Mouse (Mus musculus): ENCODE measurements around the gene A4galt. TPM values are rescaled to one million over a fixed set of nuclear protein-coding genes. Genes with fewer than 3 reads are reported as not detected.

Gene A4galt
- 2.3 and 3.0 TPM in 2 replicates for polyA plus RNA-seq (2015; fragmentation: Nextera tagmentation; extraction: Ambion mirVana)

DNA sequence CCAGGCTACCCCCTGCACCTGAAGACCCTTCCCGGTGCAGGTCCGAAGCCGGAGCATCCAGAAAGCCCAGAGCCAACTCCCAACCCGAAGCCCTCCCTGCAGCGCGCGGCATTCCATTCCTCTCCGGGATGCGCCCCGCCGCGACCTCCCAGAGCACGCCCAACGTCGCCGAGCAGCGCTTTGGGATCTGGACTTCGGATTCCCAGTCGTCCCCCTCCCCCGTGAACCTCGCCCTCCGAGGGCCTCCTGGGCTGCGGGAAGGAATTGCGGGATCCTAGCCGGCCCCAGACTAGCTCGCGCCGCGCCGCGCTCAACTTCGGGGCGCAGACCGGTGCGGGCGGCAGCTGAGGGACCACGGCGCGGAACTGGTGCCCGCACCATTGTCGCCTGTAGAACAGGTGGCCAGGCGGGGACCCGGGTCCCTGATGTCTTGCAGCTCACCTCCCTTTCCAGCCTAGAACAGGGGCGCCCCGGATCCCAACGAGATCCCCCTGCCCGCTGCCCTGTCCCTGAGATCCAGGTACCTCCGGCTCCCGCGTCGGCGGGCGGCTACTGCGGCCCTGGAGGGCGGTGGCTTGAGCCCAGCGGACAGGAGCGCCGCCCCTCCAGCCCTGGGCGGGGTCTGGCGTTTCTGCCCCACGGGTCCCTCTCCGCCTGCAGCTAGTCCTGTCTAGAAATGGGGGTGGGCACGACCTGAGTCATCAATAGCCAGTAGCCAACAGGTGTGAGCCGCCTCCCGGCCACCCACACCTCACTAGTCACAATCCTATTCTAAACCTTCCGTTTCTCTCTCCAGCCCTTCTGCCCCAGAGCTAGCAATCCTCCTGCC is at the start of gene A4galt:
A4galt (minus strand) TSS at position 599 of the 829 bp plus-strand sequence.
- peak; percentile 59 for ATAC-seq (ENCODE audit: low read depth)
- Histone ChIP-seq H3K4me2 (ENCODE audit: low read depth, low read length) (peak within 1 kb of the TSS; percentile 66), H3K27ac (ENCODE audit: low read length) (no peak within 1 kb of the TSS)

DNA sequence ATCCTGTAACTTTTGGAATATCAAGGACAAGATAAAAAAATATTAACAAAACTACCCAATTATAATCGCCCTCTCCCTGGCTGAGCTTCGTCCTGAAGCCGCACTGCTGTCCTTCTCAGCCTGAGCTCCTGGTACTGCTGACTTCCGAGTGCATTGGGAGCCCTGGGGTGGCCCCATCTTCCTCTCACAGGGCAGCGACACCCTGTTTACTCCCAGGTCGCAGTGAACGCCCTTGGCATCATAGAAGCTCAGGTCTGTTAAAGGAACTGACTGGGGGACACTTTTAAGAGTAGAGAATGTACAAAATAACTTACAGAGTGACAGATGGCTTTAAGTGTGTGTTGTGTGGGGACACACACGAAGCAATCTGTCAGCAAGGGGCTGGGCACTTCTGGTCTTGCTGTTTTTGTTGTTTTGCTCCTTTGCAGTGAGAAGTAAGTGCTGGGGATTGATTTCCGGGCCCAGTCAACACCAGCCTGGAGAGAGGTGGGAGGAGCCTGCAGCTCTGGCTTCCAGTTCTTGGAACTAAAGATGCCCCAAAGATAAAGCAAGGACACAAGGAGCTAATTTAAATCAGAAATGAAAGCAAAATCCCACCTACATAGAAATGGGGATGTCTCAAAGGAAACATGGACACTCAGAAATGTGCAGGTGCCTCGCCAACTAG is 48.5 kb upstream of the A4galt start:
- ATAC-seq (ENCODE audit: low read depth): no peak
- H3K27me3 ChIP-seq (ENCODE audit: control insufficient read depth, insufficient read depth, low read depth, low read length): no peaks in the 10 kb centered on the region
- peaks cover 3% of the 10 kb centered on the region for H3K36me3 ChIP-seq (ENCODE audit: control insufficient read depth, insufficient read depth, low read length)
- no peak overlapping the region for H3K27ac ChIP-seq (ENCODE audit: low read length)
- no peak overlapping the region for H3K9ac ChIP-seq (ENCODE audit: low read length)
- H3K4me3 ChIP-seq (ENCODE audit: low read length): no peak overlapping the region
- H3K9me3 ChIP-seq (ENCODE audit: control insufficient read depth, low read length): no peaks in the 10 kb centered on the region
- no peak overlapping the region for H3K4me2 ChIP-seq (ENCODE audit: low read depth, low read length)
- 56% methylated on average over 10 of the region's 10 CpGs for WGBS
- H3K4me1 ChIP-seq (replicated peaks; ENCODE audit: control insufficient read depth, insufficient read depth, low read length): peaks cover 13% of the 10 kb centered on the region

More for the DNA sequence above, at the start of gene A4galt:
- peak within 1 kb of the TSS; percentile 45 for H3K9ac ChIP-seq (ENCODE audit: low read length)
- peaks cover 28% of the 10 kb centered on the region for H3K27me3 ChIP-seq (ENCODE audit: control insufficient read depth, insufficient read depth, low read depth, low read length)
- WGBS: 1% methylated on average over 58 of the region's 66 CpGs
- H3K4me3 ChIP-seq (ENCODE audit: low read length): peak within 1 kb of the TSS; percentile 52
- no peaks in the 10 kb centered on the region for H3K36me3 ChIP-seq (ENCODE audit: control insufficient read depth, insufficient read depth, low read length)
- H3K9me3 ChIP-seq (ENCODE audit: control insufficient read depth, low read length): 0 out of 2 replicates have a peak, but pooled peaks cover 2% of the 10 kb centered on the region
- peaks cover 5% of the 10 kb centered on the region; the same call in 1 of the 2 replicates for H3K4me1 ChIP-seq (replicated peaks; ENCODE audit: control insufficient read depth, insufficient read depth, low read length)

- Histone ChIP-seq H3K4me2 (ENCODE audit: low read depth, low read length) (no peak overlapping the region), H3K9ac (ENCODE audit: low read length) (no peak overlapping the region), H3K27ac (ENCODE audit: low read length) (no peak overlapping the region), H3K4me1 (replicated peaks; ENCODE audit: control insufficient read depth, insufficient read depth, low read length) (peaks cover 14% of the 10 kb centered on the region), H3K27me3 (ENCODE audit: control insufficient read depth, insufficient read depth, low read depth, low read length) (no peaks in the 10 kb centered on the region), H3K36me3 (ENCODE audit: control insufficient read depth, insufficient read depth, low read length) (peaks cover 3% of the 10 kb centered on the region), H3K9me3 (ENCODE audit: control insufficient read depth, low read length) (no peaks in the 10 kb centered on the region), H3K4me3 (ENCODE audit: low read length) (no peak overlapping the region)
- 85% methylated on average over 7 of the region's 7 CpGs for WGBS
- ATAC-seq (ENCODE audit: low read depth): no peak
Measured at GRCm38 (mm10) chr15:83299450-83299849, 47.9 kb upstream of the A4galt start.

DNA sequence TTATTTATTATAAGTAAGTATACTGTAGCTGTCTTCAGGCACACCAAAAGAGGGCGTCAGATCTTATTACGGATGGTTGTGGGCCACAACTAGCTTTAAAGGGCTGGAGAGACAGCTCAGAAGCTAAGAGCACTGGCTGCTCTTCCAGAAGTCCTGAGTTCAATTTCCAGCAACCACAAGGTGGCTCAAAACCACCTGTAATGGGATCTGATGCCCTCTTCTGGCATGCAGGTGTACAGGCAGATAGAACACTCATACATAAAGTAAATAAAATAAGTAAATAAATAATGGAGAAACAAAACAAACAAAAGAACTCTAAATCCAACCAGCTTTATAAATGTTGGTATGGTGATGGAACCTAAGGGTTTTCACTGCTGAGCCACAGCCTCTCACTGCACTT is 47.2 kb upstream of the A4galt start:
- H3K27me3 ChIP-seq (ENCODE audit: control insufficient read depth, insufficient read depth, low read depth, low read length): no peaks in the 10 kb centered on the region
- no peak for ATAC-seq (ENCODE audit: low read depth)
- WGBS: 81% methylated on average over 2 of the region's 2 CpGs
- H3K4me2 ChIP-seq (ENCODE audit: low read depth, low read length): no peak overlapping the region
- no peak overlapping the region for H3K9ac ChIP-seq (ENCODE audit: low read length)
- peaks cover 3% of the 10 kb centered on the region for H3K36me3 ChIP-seq (ENCODE audit: control insufficient read depth, insufficient read depth, low read length)
- no peaks in the 10 kb centered on the region for H3K9me3 ChIP-seq (ENCODE audit: control insufficient read depth, low read length)
- peaks cover 16% of the 10 kb centered on the region for H3K4me1 ChIP-seq (replicated peaks; ENCODE audit: control insufficient read depth, insufficient read depth, low read length)
- no peak overlapping the region for H3K27ac ChIP-seq (ENCODE audit: low read length)
- H3K4me3 ChIP-seq (ENCODE audit: low read length): no peak overlapping the region

- WGBS: 82% methylated on average over 8 of the region's 8 CpGs
Measured at GRCm38 (mm10) chr15:83298313-83298712, 46.7 kb upstream of the A4galt start.

DNA sequence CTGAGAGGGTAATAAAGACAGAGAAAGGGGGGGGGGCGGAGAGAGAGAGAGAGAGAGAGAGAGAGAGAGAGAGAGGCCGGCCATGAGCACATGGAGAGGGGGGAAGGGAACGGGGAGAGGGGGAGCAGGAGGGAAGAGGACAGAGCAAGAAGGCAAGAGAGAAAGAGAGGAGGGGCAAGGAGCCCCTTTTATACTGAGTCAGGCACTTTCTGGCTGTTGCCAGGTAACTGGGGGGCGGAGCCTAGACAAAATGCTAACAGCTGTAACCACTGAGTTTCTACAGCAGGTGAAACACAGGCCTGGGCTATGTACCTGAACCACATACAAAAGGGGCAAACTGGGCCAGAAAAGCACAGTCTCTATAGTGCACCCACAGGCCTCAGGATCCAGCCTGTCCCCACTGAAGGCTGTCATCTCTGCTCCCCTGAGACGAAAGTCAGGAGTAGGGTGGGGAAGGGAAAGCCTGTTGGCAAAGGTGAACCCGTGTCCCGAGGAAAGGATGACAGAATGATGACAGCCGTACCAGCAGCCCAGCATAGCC is 45.3 kb upstream of the A4galt start:
- Histone ChIP-seq H3K4me3 (ENCODE audit: low read length) (no peak overlapping the region), H3K4me1 (replicated peaks; ENCODE audit: control insufficient read depth, insufficient read depth, low read length) (peaks cover 16% of the 10 kb centered on the region; the same call in 1 of the 2 replicates), H3K9me3 (ENCODE audit: control insufficient read depth, low read length) (no peaks in the 10 kb centered on the region), H3K36me3 (ENCODE audit: control insufficient read depth, insufficient read depth, low read length) (peaks cover 3% of the 10 kb centered on the region), H3K4me2 (ENCODE audit: low read depth, low read length) (no peak overlapping the region), H3K27me3 (ENCODE audit: control insufficient read depth, insufficient read depth, low read depth, low read length) (no peaks in the 10 kb centered on the region), H3K27ac (ENCODE audit: low read length) (no peak overlapping the region), H3K9ac (ENCODE audit: low read length) (no peak overlapping the region)
- WGBS: 40% methylated on average over 7 of the region's 8 CpGs
- no peak for ATAC-seq (ENCODE audit: low read depth)

More at GRCm38 (mm10) chr15:83298313-83298712, 46.7 kb upstream of the A4galt start:
- Histone ChIP-seq H3K9ac (ENCODE audit: low read length) (no peak overlapping the region), H3K9me3 (ENCODE audit: control insufficient read depth, low read length) (no peaks in the 10 kb centered on the region), H3K4me2 (ENCODE audit: low read depth, low read length) (no peak overlapping the region), H3K36me3 (ENCODE audit: control insufficient read depth, insufficient read depth, low read length) (peaks cover 3% of the 10 kb centered on the region), H3K4me3 (ENCODE audit: low read length) (no peak overlapping the region), H3K27ac (ENCODE audit: low read length) (no peak overlapping the region), H3K4me1 (replicated peaks; ENCODE audit: control insufficient read depth, insufficient read depth, low read length) (peaks cover 16% of the 10 kb centered on the region; the same call in 1 of the 2 replicates), H3K27me3 (ENCODE audit: control insufficient read depth, insufficient read depth, low read depth, low read length) (no peaks in the 10 kb centered on the region)
- ATAC-seq (ENCODE audit: low read depth): no peak

DNA sequence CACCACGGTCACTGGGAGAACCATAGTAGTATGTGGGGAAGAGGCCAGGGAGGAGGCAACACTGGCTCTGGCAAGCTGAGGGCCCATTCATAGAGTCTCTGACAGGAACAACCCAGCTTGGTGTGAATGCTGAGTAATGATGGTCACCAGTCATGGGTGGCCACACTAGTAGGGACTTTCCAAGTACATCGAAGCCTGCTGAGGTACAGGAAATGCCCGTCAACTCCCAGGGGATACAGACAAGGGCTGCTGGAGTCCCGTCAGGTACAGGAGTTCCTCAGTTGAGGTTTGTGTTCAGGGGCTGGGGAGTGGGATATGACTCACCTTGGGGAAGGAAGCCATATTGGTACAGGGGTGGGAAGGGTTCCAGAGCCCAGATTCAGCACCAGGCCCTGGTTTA is 44.5 kb upstream of the A4galt start:
- no peaks in the 10 kb centered on the region for H3K9me3 ChIP-seq (ENCODE audit: control insufficient read depth, low read length)
- H3K27ac ChIP-seq (ENCODE audit: low read length): no peak overlapping the region
- peaks cover 16% of the 10 kb centered on the region; the same call in 1 of the 2 replicates for H3K4me1 ChIP-seq (replicated peaks; ENCODE audit: control insufficient read depth, insufficient read depth, low read length)
- no peak for ATAC-seq (ENCODE audit: low read depth)
- no peak overlapping the region for H3K4me2 ChIP-seq (ENCODE audit: low read depth, low read length)
- H3K9ac ChIP-seq (ENCODE audit: low read length): no peak overlapping the region
- H3K36me3 ChIP-seq (ENCODE audit: control insufficient read depth, insufficient read depth, low read length): peaks cover 3% of the 10 kb centered on the region
- H3K4me3 ChIP-seq (ENCODE audit: low read length): no peak overlapping the region
- H3K27me3 ChIP-seq (ENCODE audit: control insufficient read depth, insufficient read depth, low read depth, low read length): no peaks in the 10 kb centered on the region
- WGBS: 79% methylated on average over 4 of the region's 4 CpGs

GRCm38 (mm10) chr15:83294954-83295353 is 43.4 kb upstream of the A4galt start:
- Histone ChIP-seq H3K4me1 (replicated peaks; ENCODE audit: control insufficient read depth, insufficient read depth, low read length) (peaks cover 14% of the 10 kb centered on the region; the same call in 1 of the 2 replicates), H3K36me3 (ENCODE audit: control insufficient read depth, insufficient read depth, low read length) (peaks cover 3% of the 10 kb centered on the region), H3K27ac (ENCODE audit: low read length) (no peak overlapping the region), H3K4me2 (ENCODE audit: low read depth, low read length) (no peak overlapping the region), H3K9me3 (ENCODE audit: control insufficient read depth, low read length) (no peaks in the 10 kb centered on the region), H3K4me3 (ENCODE audit: low read length) (no peak overlapping the region), H3K27me3 (ENCODE audit: control insufficient read depth, insufficient read depth, low read depth, low read length) (no peaks in the 10 kb centered on the region), H3K9ac (ENCODE audit: low read length) (no peak overlapping the region)
- WGBS: 79% methylated on average over 3 of the region's 3 CpGs
- no peak for ATAC-seq (ENCODE audit: low read depth)
